Comparison of ENCODE assay signal across 24 mouse cellular contexts in the genomic region with DNA sequence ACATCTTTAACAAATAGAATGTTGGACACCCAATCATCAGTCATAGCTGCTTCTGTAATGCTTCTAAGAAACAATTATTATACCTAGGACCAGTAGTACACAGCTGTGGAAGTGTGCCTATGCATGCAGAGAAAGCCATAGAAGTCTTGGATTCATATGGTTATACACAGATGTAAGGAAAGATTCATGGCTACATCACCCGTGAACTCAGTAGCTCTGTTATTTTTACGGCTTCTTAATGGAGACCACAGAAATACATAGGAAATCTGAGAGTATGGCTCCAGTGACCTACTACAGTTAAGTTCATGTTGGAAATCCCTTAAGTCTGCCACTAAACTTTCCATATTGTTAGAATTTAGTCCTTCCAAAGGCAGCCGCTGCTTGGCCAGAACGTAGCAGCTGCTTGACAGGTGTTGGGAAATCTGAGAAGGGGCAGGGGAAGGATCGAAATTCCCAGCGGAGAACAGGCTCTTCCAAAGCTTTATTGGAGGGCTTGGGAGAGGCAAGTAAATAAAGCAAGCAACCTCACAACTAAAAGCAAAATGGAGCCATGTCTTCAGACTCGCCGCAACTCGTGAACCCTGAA.
DNase-seq lines count a peak whose midpoint lies in the region; ATAC-seq lines count a peak whose summit lies in the region.
"Had no signal": no experiment of that assay in that cellular context is flagged by ENCODE, and none has a peak within 500 bp of the region (broad histone marks: within the 10 kb centered on the region; RNA-seq: fewer than 3 reads in every experiment).

No protein-coding gene starts in this region.

- H3K4me3 ChIP-seq in hindbrain, embryonic 11.5 days (ENCODE audit: low read depth, low read length), result no peak overlapping the region
- no peak overlapping the region for H3K4me3 ChIP-seq in hindbrain, embryonic 12.5 days
- H3K4me3 ChIP-seq in embryonic facial prominence, embryonic 14.5 days (ENCODE audit: low read depth, low read length), result no peak overlapping the region
- H3K4me3 ChIP-seq in limb, embryonic 13.5 days, result no peak overlapping the region
- H3K4me3 ChIP-seq: embryonic facial prominence, embryonic 15.5 days; hindbrain, embryonic 10.5 days; midbrain, embryonic 12.5 days; neural tube, embryonic 12.5 days had no signal

- no peaks in the 10 kb centered on the region for H3K27me3 ChIP-seq in hindbrain, embryonic 11.5 days (ENCODE audit: control insufficient read depth, insufficient read depth, low read length)
- H3K27me3 ChIP-seq in hindbrain, embryonic 12.5 days, result no peaks in the 10 kb centered on the region
- H3K27me3 ChIP-seq in embryonic facial prominence, embryonic 14.5 days (replicated peaks; ENCODE audit: control insufficient read depth, insufficient read depth, low read length), result no peaks in the 10 kb centered on the region
- H3K27me3 ChIP-seq in limb, embryonic 13.5 days, result peaks cover 3% of the 10 kb centered on the region; the same call in 1 of the 2 replicates
- H3K27me3 ChIP-seq: embryonic facial prominence, embryonic 15.5 days; midbrain, embryonic 12.5 days; neural tube, embryonic 12.5 days had no signal

- no peaks in the 10 kb centered on the region for H3K4me1 ChIP-seq in hindbrain, embryonic 11.5 days (replicated peaks; ENCODE audit: control insufficient read depth, insufficient read depth, low read length)
- H3K4me1 ChIP-seq in hindbrain, embryonic 12.5 days, result no peaks in the 10 kb centered on the region
- 0 out of 2 replicates have a peak, but pooled peaks cover 6% of the 10 kb centered on the region for H3K4me1 ChIP-seq in embryonic facial prominence, embryonic 14.5 days (ENCODE audit: control insufficient read depth, insufficient read depth, low read length)
- peaks cover 16% of the 10 kb centered on the region for H3K4me1 ChIP-seq in limb, embryonic 13.5 days
- H3K4me1 ChIP-seq: embryonic facial prominence, embryonic 15.5 days; hindbrain, embryonic 10.5 days; midbrain, embryonic 12.5 days; neural tube, embryonic 12.5 days had no signal

- no peak for ATAC-seq in hindbrain, embryonic 11.5 days (ENCODE audit: low FRiP score)
- no peak for ATAC-seq in hindbrain, embryonic 12.5 days (ENCODE audit: low FRiP score)
- ATAC-seq in embryonic facial prominence, embryonic 14.5 days (ENCODE audit: low read depth), result peak; percentile 71; the same call in 1 of the 2 replicates
- peak; percentile 64 for ATAC-seq in limb, embryonic 13.5 days (ENCODE audit: low FRiP score, low read depth)
- no peak for ATAC-seq in frontal cortex, adult (ENCODE audit: low TSS enrichment)
- ATAC-seq: forebrain, embryonic 14.5 days; inflammation-experienced regulatory T-cells, adult 6 months had no signal

- no peak overlapping the region for H3K9ac ChIP-seq in hindbrain, embryonic 11.5 days (ENCODE audit: low read depth, low read length)
- H3K9ac ChIP-seq in hindbrain, embryonic 12.5 days, result no peak overlapping the region
- H3K9ac ChIP-seq in embryonic facial prominence, embryonic 14.5 days (ENCODE audit: low read depth, low read length), result no peak overlapping the region
- H3K9ac ChIP-seq in limb, embryonic 13.5 days, result no peak overlapping the region
- H3K9ac ChIP-seq: embryonic facial prominence, embryonic 15.5 days; midbrain, embryonic 12.5 days; neural tube, embryonic 12.5 days had no signal

- no peaks in the 10 kb centered on the region for H3K9me3 ChIP-seq in hindbrain, embryonic 11.5 days (ENCODE audit: control insufficient read depth, low read length)
- no peaks in the 10 kb centered on the region for H3K9me3 ChIP-seq in hindbrain, embryonic 12.5 days (replicated peaks)
- no peaks in the 10 kb centered on the region for H3K9me3 ChIP-seq in embryonic facial prominence, embryonic 14.5 days (ENCODE audit: control insufficient read depth, low read length)
- H3K9me3 ChIP-seq in limb, embryonic 13.5 days, result no peaks in the 10 kb centered on the region
- H3K9me3 ChIP-seq: embryonic facial prominence, embryonic 15.5 days; hindbrain, embryonic 10.5 days; midbrain, embryonic 12.5 days; neural tube, embryonic 12.5 days had no signal

- H3K27ac ChIP-seq in hindbrain, embryonic 11.5 days (ENCODE audit: low read depth, low read length), result no peak overlapping the region
- H3K27ac ChIP-seq in hindbrain, embryonic 12.5 days, result no peak overlapping the region
- H3K27ac ChIP-seq in embryonic facial prominence, embryonic 14.5 days (replicated peaks; ENCODE audit: low read depth, low read length), result no peak overlapping the region
- no peak overlapping the region for H3K27ac ChIP-seq in limb, embryonic 13.5 days
- H3K27ac ChIP-seq: embryonic facial prominence, embryonic 15.5 days; hindbrain, embryonic 10.5 days; midbrain, embryonic 12.5 days; neural tube, embryonic 12.5 days had no signal

- peak; percentile 7 for DNase-seq in hindbrain, embryonic 11.5 days (ENCODE audit: low spot score)
- peak; percentile 85 for DNase-seq in embryonic facial prominence, embryonic 14.5 days (ENCODE audit: low spot score)
- DNase-seq in thymus, postnatal 25 days, result no peak
- no peak for DNase-seq in left cerebral cortex, adult 8-10 months (ENCODE audit: low spot score in 2 of 2)
- no peak for DNase-seq in right cerebral cortex, postnatal 14 days
- DNase-seq: adrenal gland, postnatal 10 days; cerebellum, adult 8-10 months; cerebellum, postnatal 36 days; gastrocnemius, postnatal 10 days; heart, postnatal 10 days; kidney, adult 8-10 months; kidney, postnatal 10 days; lung, postnatal 10 days; thymus, adult 18-20 months had no signal

- no peak overlapping the region for H3K4me2 ChIP-seq in hindbrain, embryonic 11.5 days (replicated peaks; ENCODE audit: low read depth, low read length)
- no peak overlapping the region for H3K4me2 ChIP-seq in hindbrain, embryonic 12.5 days (replicated peaks)
- H3K4me2 ChIP-seq in embryonic facial prominence, embryonic 14.5 days (ENCODE audit: low read depth, low read length), result no peak overlapping the region
- peak overlapping the region; percentile 9; the same call in 1 of the 2 replicates for H3K4me2 ChIP-seq in limb, embryonic 13.5 days (replicated peaks)
- H3K4me2 ChIP-seq: embryonic facial prominence, embryonic 15.5 days; heart, embryonic 11.5 days; midbrain, embryonic 12.5 days; neural tube, embryonic 12.5 days had no signal

- H3K36me3 ChIP-seq in hindbrain, embryonic 11.5 days (ENCODE audit: control insufficient read depth, insufficient read depth, low read length), result no peaks in the 10 kb centered on the region
- H3K36me3 ChIP-seq in hindbrain, embryonic 12.5 days, result no peaks in the 10 kb centered on the region
- no peaks in the 10 kb centered on the region for H3K36me3 ChIP-seq in embryonic facial prominence, embryonic 14.5 days (ENCODE audit: control insufficient read depth, insufficient read depth, low read length)
- no peaks in the 10 kb centered on the region for H3K36me3 ChIP-seq in limb, embryonic 13.5 days
- H3K36me3 ChIP-seq: embryonic facial prominence, embryonic 15.5 days; hindbrain, embryonic 10.5 days; midbrain, embryonic 12.5 days; neural tube, embryonic 12.5 days had no signal

- WGBS in hindbrain, embryonic 11.5 days, result 69% methylated on average over 9 of the region's 9 CpGs
- 72% methylated on average over 9 of the region's 9 CpGs for WGBS in hindbrain, embryonic 12.5 days
- WGBS in embryonic facial prominence, embryonic 14.5 days, result 38% methylated on average over 9 of the region's 9 CpGs
- 21% methylated on average over 9 of the region's 9 CpGs for WGBS in limb, embryonic 13.5 days

Comparison
In these comparisons a context has a peak if more than half of its experiments do, and no peak if none do; other contexts are left out.
1. ATAC-seq: peak in embryonic facial prominence, embryonic 14.5 days (single experiment) and limb, embryonic 13.5 days (single experiment); none in hindbrain, embryonic 11.5 days (single experiment), hindbrain, embryonic 12.5 days (single experiment) and frontal cortex, adult (single experiment).
2. DNase-seq: peak in hindbrain, embryonic 11.5 days (single experiment) and embryonic facial prominence, embryonic 14.5 days (single experiment); none in thymus, postnatal 25 days (single experiment), left cerebral cortex, adult 8-10 months (0 of 2) and right cerebral cortex, postnatal 14 days (single experiment).